Mouse (Mus musculus): ENCODE data around the gene Gm45716.

DNA sequence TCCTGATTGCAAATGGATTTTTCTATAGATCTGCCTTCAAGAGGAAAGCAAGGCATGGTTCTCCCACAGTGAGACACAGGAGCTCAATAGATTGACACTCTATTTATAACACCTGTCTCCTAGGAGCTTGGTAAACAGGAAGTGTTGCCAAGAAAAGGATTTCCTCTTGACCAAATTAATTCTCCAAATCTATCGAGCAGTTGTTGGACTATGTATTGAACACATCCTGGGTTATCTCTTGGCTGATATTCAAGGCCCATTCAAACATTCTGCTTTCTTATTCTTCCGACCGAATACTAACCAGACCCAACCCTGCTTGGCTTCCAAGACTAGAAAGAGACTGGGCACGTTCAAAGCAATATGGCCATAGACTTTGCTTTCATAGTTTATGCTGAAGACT lies 2.7 kb upstream of the Gm45716 start:
- TF ChIP-seq POLR2A (IDR thresholded peaks at IDR 0.05; ENCODE audit: borderline replicate concordance, insufficient read depth, low read length) (no peak), CTCF (IDR thresholded peaks at IDR 0.05; ENCODE audit: borderline replicate concordance, insufficient read depth, low read depth, low read length) (no peak)
